Mouse (Mus musculus): ENCODE results near the gene Gsap.
"Not testable (repeated sequence)": the region's sequence is repeated elsewhere in the genome, so short reads cannot be mapped to it uniquely, and the experiment has no call there.

Gene Gsap

GRCm38 (mm10) chr5:21185764-21186685 is at the start of gene Gsap:
Gene Gsap, plus strand, starts transcription at chr5:21186255.
- peak; percentile 65 for DNase-seq

GRCm38 (mm10) chr5:21136575-21136974 is 49.5 kb upstream of the Gsap start:
- no peak for DNase-seq

- peak; percentile 11 for DNase-seq
Measured at GRCm38 (mm10) chr5:21139505-21139904, 46.5 kb upstream of the Gsap start.

- not testable (repeated sequence) for DNase-seq
Measured at GRCm38 (mm10) chr5:21141133-21141551, 44.9 kb upstream of the Gsap start.

GRCm38 (mm10) chr5:21141626-21142025 is 44.4 kb upstream of the Gsap start:
- DNase-seq: no peak

GRCm38 (mm10) chr5:21143032-21143431 is 43.0 kb upstream of the Gsap start:
- no peak for DNase-seq

- DNase-seq: no peak
Measured at GRCm38 (mm10) chr5:21144506-21145169, 41.4 kb upstream of the Gsap start.

GRCm38 (mm10) chr5:21148358-21148757 is 37.7 kb upstream of the Gsap start:
- no peak for DNase-seq

GRCm38 (mm10) chr5:21153672-21154071 is 32.4 kb upstream of the Gsap start:
- no peak for DNase-seq

- no peak for DNase-seq
Measured at GRCm38 (mm10) chr5:21156770-21157169, 29.3 kb upstream of the Gsap start.

- no peak for DNase-seq
Measured at GRCm38 (mm10) chr5:21159536-21159935, 26.5 kb upstream of the Gsap start.

GRCm38 (mm10) chr5:21160781-21161180 is 25.3 kb upstream of the Gsap start:
- DNase-seq: no peak

- no peak for DNase-seq
Measured at GRCm38 (mm10) chr5:21163421-21163820, 22.6 kb upstream of the Gsap start.

GRCm38 (mm10) chr5:21168689-21169345 is 17.2 kb upstream of the Gsap start:
- DNase-seq: no peak

GRCm38 (mm10) chr5:21169346-21169745 is 16.7 kb upstream of the Gsap start:
- DNase-seq: no peak

- DNase-seq: no peak
Measured at GRCm38 (mm10) chr5:21169877-21170276, 16.2 kb upstream of the Gsap start.

GRCm38 (mm10) chr5:21170440-21170839 is 15.6 kb upstream of the Gsap start:
- no peak for DNase-seq

- no peak for DNase-seq
Measured at GRCm38 (mm10) chr5:21170898-21171297, 15.2 kb upstream of the Gsap start.

GRCm38 (mm10) chr5:21171336-21171735 is 14.7 kb upstream of the Gsap start:
- DNase-seq: peak; percentile 36

- DNase-seq: peak; percentile 15
Measured at GRCm38 (mm10) chr5:21172316-21172715, 13.7 kb upstream of the Gsap start.

GRCm38 (mm10) chr5:21175132-21176112 is 10.6 kb upstream of the Gsap start:
- no peak for DNase-seq

- DNase-seq: no peak
Measured at GRCm38 (mm10) chr5:21179496-21179895, 6.6 kb upstream of the Gsap start.

All from cerebellum, adult 11-12 months (tissue).